Mouse (Mus musculus): ENCODE results near the gene Scd1.
A peak's percentile ranks its signal among the peaks of the same experiment; 100 is the strongest.

Gene Scd1

GRCm38 (mm10) chr19:44364029-44364428 is 43.6 kb downstream of the Scd1 start:
- DNase-seq (ENCODE audit: low read depth), result no peak

GRCm38 (mm10) chr19:44363529-44363928 is 44.1 kb downstream of the Scd1 start:
- DNase-seq (ENCODE audit: low read depth), result peak; percentile 55

- no peak for DNase-seq (ENCODE audit: low read depth)
These were observed 49.0 kb downstream of the Scd1 start for GRCm38 (mm10) chr19:44358700-44359099.

- no peak for DNase-seq (ENCODE audit: low read depth)
These were observed 55.9 kb downstream of the Scd1 start for GRCm38 (mm10) chr19:44351756-44352155.

- DNase-seq (ENCODE audit: low read depth), result no peak
These were observed 58.0 kb downstream of the Scd1 start for GRCm38 (mm10) chr19:44349689-44350088.
